Mouse (Mus musculus) adrenal gland, postnatal 25 days (tissue): Measurements from ENCODE around the gene 4931429L15Rik. TPM values are rescaled to one million over a fixed set of nuclear protein-coding genes. Genes with fewer than 3 reads are reported as not detected.
A peak's percentile ranks its signal among the peaks of the same experiment; 100 is the strongest.

Experiments
- DNase-seq: peaks from one replicate; pipeline ENCODE4 v3.0.0; 2021; ENCODE audit warnings: mixed read lengths
- total RNA-seq: library from RNA; stranded (reverse); gene quantifications from 2 replicates; pipeline ENCODE4 v1.2.3, GENCODE M21; 2021

The 4931429L15Rik gene
- total RNA-seq, 1 experiment from 2014 or later = not detected

GRCm38 (mm10) chr9:46327706-46328571 is 8.2 kb upstream of the 4931429L15Rik start:
- DNase-seq = no peak

GRCm38 (mm10) chr9:46326694-46327405 is 7.1 kb upstream of the 4931429L15Rik start:
- DNase-seq = no peak

- DNase-seq = no peak
Observed at GRCm38 (mm10) chr9:46320461-46320860, 675 bp upstream of the 4931429L15Rik start.

GRCm38 (mm10) chr9:46317957-46318356 is 1.8 kb downstream of the 4931429L15Rik start:
- DNase-seq = no peak

DNA sequence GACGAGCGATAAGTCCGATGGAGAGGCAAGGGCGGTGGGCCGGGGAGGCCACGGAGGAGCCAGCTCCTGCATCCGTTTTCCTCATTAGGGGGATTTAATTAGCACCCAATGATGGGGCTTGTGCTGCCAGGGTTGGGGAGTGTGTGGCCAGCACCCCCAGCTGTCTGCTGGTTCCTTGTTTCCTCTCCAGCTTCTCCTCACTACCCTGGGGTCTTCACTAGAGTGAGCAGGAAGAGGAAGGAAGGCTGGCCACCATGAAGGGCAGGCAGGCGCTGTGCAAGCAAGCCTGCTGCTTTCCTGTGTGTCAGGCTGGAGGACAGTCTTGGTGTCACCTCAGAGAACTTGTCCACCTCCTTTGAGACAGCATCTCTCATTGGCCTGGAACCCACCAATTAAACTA is 2.9 kb downstream of the 4931429L15Rik start:
- no peak for DNase-seq

GRCm38 (mm10) chr9:46316388-46316787 is 3.4 kb downstream of the 4931429L15Rik start:
- DNase-seq = no peak

- no peak for DNase-seq
Observed at GRCm38 (mm10) chr9:46315807-46316365, 3.9 kb downstream of the 4931429L15Rik start.

- DNase-seq = no peak
Observed at GRCm38 (mm10) chr9:46314921-46315320, 4.9 kb downstream of the 4931429L15Rik start.

GRCm38 (mm10) chr9:46314507-46314906 is 5.3 kb downstream of the 4931429L15Rik start:
- peak; percentile 56 for DNase-seq

DNA sequence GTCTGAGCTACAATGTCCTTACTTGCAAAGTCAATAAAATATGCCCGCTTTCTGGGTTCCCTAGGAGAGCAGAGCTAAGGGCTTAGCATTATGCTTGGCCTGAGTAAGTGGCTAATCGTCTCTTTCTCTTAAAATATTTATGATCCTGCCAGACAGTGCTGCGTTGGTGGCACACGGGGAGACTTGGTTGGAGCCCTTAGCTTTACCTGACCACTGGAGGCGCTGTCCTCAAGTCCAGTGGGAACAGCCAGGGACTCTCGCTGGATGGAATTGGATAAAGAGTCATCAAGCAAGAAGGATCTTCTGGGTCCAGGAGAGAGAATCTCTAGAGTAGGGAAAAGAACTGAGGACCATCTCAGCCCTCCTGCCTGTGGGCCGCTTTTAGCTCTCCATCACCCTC is 10.7 kb downstream of the 4931429L15Rik start:
- no peak for DNase-seq

DNA sequence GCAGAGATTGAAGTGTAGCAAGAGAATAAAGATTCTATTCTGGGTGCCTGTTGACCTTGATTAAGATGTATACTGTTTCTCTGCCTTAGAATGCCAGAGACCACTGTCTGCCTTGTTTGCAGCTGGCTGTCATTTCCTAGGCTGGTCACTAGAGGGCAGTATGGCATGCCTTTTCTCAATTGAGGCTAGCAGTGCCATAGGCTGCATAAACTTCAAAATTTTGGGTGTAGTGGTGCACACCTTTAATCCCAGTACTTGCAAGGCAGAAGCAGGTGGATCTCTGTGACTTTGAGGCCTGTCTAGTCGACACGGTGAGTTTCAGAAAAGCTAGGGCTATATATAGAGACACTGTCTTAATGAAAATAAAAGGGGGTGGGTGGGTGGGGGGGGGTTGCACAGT is 17.6 kb downstream of the 4931429L15Rik start:
- peak; percentile 30 for DNase-seq

DNA sequence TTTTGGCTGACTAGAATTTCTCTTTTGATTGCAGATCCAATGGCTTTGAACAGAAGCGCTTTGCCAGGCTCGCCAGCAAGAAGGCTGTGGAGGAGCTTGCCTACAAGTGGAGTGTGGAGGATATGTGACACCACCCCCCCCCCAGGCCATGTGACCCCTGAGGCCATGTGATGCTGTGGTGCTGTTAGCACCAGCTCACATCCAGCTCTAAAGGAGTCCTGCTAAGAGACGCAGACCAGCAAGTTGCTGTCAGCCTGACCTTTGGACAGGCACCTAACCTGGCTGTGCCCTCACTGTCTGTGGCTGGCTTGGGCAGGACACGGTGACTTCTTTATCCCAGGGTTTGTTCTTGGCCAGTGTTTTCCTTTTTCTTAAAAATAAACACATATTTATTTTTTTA is 21.4 kb downstream of the 4931429L15Rik start:
- no peak for DNase-seq

- peak; percentile 95 for DNase-seq
Observed at GRCm38 (mm10) chr9:46282631-46283436, 37.0 kb downstream of the 4931429L15Rik start, which contains the start of gene Bud13. Bud13 (plus strand) TSS chr9:46283008.

- DNase-seq = no peak
Observed at GRCm38 (mm10) chr9:46274494-46274893, 45.3 kb downstream of the 4931429L15Rik start.

DNA sequence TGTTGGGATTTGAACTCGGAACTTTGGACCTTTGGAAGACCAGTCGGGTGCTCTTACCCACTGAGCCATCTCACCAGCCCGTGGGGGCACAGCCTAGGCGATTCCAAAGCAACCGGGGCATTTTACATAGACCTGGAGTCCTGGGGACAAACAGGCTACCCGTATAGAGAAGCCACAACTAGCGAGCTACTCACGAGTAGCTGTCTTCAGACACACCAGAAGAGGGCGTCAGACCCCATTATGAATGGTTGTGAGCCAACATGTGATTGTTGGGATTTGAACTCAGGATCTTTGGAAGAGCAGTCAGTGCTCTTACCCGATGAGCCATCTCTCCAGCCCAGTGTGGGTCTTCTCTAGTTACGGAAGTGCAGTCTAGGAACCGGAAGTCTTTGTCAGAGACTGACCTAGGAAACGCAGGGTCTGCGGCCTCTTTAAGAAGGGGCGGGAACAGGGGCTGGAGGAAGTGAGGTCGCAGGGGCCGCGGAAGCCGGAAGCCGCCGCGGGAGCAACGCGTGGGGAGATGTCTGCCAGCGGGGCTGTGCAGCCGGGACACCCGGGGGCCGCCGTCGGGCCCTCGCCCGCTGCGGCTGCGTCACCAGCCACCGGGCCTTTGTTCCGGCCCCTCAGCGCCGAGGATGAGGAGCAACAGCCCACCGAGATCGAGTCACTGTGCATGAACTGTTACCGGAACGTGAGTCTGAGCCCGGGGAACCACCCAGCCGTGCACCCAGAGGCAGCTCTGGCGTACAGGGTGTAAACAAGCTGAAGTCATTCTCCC is 46.9 kb downstream of the 4931429L15Rik start, which contains the start of gene Zpr1:
TSS of gene Zpr1 (plus strand) at position 388 of the 778 bp plus-strand sequence.
- DNase-seq = peak; percentile 87

DNA sequence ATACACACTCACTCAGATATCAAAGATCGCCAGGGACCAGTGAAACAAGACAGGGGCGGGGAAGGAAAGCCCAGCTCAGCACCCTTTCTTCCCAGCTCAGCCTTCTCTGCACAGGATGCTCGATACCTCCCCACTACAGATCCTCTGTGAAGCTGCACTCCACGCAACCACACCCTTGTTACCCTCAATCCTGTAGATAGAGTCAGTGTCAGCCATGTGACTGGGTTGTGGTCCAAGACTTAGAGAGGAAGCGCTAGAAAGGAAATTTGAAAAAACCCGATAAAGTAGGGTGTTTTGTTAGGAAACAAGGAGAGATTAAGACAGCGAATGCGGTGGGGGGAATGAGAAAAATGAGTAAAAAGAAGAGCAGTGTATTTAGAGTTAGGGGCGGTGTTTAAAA is 47.7 kb downstream of the 4931429L15Rik start:
- DNase-seq = no peak

GRCm38 (mm10) chr9:46270782-46271181 is 49.0 kb downstream of the 4931429L15Rik start:
- DNase-seq = no peak

DNA sequence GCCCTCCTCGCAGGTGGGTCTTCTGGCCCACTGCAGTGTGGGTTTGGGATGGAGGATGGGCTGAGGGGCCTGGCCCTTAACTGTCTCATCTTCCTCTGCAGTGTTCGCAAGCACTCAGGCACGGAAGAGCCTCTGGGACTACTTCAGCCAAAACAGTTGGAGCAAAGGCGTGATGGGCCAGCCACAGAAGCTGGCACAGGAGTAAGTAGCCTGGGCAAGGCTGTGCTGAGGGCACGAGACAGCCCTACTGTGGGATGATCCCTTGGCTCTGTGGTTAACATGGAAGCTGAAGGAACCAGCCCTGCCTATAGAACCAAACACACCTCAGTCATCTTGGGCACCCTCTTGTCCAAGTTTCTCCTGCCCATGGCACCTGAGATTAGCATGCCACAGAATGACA is 50.7 kb downstream of the 4931429L15Rik start:
- DNase-seq = no peak

GRCm38 (mm10) chr9:46268343-46268873 is 51.4 kb downstream of the 4931429L15Rik start, which contains the start of gene Apoa5:
Apoa5 (plus strand) TSS chr9:46268633.
- no peak for DNase-seq

GRCm38 (mm10) chr9:46261131-46261530 is 58.7 kb downstream of the 4931429L15Rik start:
- peak; percentile 42 for DNase-seq

GRCm38 (mm10) chr9:46259111-46259510 is 60.7 kb downstream of the 4931429L15Rik start:
- DNase-seq = no peak
